Mouse (Mus musculus) adrenal gland, postnatal 0 days (tissue): ENCODE measurements around the gene Kctd6. TPM values are rescaled to one million over a fixed set of nuclear protein-coding genes. Genes with fewer than 3 reads are reported as not detected.

Experiments
- polyA plus RNA-seq: library from polyadenylated mRNA; unstranded; fragments of >200 nt; fragmentation: Nextera tagmentation; extraction: Ambion mirVana; gene quantifications from 2 replicates; pipeline ENCODE4 v1.2.1, GENCODE M21; 2015

Gene Kctd6
- polyA plus RNA-seq: 16.5 and 20.4 TPM in 2 replicates

DNA sequence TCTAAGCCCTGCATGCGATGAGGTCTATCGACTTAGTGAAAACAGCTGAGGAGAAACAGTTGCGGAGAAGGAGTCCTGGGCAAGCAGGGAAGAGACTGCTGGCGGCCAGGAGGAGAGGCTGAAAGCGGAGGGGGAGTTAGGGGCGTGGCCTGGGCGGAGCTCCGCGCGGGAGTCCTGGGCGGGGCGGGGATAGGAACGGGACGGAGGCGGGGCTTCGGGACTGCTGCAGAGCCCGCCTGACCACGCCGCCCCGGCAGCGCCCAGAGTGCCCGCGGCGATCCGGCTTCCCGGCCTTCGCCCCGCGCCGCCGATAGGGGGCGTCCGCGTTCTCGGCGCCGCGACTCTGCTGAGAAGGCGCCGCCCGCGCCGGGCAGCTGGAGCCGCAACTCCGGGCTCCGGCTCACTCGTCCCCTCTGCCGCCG, at the start of gene Kctd6:
Gene Kctd6, plus strand, starts transcription at position 338 of the 422 bp plus-strand sequence.

DNA sequence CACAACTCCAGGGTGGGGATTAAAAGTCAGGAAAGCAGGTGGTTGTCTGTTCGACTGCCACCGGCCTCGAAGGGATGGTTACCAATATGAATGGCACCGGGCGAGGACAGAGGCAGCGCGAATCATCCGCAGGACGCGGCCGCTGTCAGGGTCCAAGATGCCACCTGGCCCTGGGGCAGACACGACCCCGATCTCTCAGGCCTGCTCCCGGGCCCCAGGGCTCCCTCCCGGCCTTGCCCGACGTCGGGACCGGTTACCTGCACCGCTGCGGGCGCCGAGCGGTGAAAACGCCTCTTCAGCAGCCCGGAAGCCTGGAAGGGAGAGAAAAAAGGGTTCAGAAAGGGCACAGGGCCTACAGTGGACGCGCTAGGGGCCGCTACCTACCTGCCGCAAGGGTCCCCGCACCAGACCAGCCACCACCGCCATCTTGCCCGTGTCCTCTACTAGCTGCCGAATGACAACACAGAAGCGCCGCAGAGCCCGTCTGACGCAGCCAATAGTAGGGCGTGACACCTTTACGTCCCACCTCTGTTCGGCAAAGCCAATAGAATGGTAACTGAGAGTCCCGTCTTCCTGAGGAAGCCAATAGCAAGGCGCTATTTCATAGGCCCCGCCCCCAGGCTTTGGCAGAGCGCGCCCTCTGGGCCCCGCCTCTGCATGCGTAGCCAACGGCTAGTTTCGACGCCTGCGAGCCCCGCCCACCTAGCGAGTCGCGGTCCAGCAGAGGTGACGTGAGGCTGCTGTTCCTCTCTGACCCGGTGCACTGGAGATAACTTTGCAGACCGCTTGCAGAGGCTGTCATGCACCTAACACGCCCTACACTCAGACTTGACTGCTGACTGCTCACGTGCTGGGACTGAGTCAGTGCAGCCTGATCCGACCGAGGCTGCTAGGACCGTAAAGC, 41.2 kb upstream of the Kctd6 start, which contains the start of gene Pdhb:
Gene Pdhb, minus strand, starts transcription at position 519 of the 904 bp plus-strand sequence.

DNA sequence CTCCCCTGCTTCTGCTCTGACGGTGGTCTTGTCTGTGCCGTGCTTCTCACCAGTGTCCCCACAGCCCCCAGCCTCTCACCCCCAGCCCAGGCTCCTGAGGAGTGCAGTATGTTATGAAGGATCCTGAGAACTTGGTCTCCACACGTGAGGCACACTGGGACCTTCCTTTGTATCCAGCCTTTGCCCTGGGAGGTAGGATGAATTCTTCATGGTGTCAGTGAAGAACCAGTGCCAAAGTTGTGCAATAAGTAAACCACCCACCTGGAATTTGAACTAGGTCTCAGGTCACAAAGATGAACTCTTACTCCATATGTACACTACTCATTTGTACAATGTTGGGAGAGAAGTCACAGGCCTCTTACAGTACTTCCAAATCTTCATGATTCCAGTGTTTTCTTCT, 45.2 kb downstream of the Kctd6 start, which contains the start of gene Acox2:
Gene Acox2, minus strand, starts transcription at position 188 of the 400 bp plus-strand sequence.

Other genes starting within 250 kb of the Kctd6 start
- 0.83 and 1.1 TPM in 2 replicates for gene Dnase1l3, start 219.6 kb upstream of the Kctd6 start, polyA plus RNA-seq
- 50.3 and 90.8 TPM in 2 replicates for gene Abhd6, start 211.2 kb upstream of the Kctd6 start, polyA plus RNA-seq
- 45.8 and 50.3 TPM in 2 replicates for gene Rpp14, start 133.8 kb upstream of the Kctd6 start, polyA plus RNA-seq
- 31.8 and 44.3 TPM in 2 replicates for gene Pxk, start 115.9 kb upstream of the Kctd6 start, polyA plus RNA-seq
- 206 and 257 TPM in 2 replicates for gene Pdhb, start 41.1 kb upstream of the Kctd6 start, polyA plus RNA-seq
- gene Acox2, start 45.2 kb downstream of the Kctd6 start, polyA plus RNA-seq: 1.5 and 2.3 TPM in 2 replicates
- 0.91 and 1.2 TPM in 2 replicates for gene Fam107a, start 103.9 kb downstream of the Kctd6 start, polyA plus RNA-seq
- gene Oit1, start 164.6 kb downstream of the Kctd6 start, polyA plus RNA-seq: 0.18 TPM in 1 of 2 replicates, not detected in the other